ENCODE assay signal across 8 mouse cellular contexts in genomic region chr10:69888399-69888798, GRCm38 (mm10).
DNase-seq lines count a peak whose midpoint lies in the region; ATAC-seq and TF ChIP-seq lines count a peak whose summit lies in the region.

No protein-coding gene starts in this region.

- no peaks in the 10 kb centered on the region for H3K27me3 ChIP-seq in thymus, adult 2 months (ENCODE audit: control insufficient read depth, insufficient read depth, low read length)
- H3K27me3 ChIP-seq in intestine, embryonic 16.5 days (replicated peaks; ENCODE audit: control insufficient read depth, insufficient read depth, low read length), result no peaks in the 10 kb centered on the region
- H3K27me3 ChIP-seq in splenic B cell, adult 2 months (ENCODE audit: control insufficient read depth, insufficient read depth, low read length, poor library complexity, severe bottlenecking), result no peaks in the 10 kb centered on the region; the same call in 1 of the 2 replicates

- H3K9me3 ChIP-seq in intestine, embryonic 16.5 days (ENCODE audit: control insufficient read depth, low read length), result no peaks in the 10 kb centered on the region

- ATAC-seq in intestine, embryonic 16.5 days, result peak; percentile 89

- no peak for TF ChIP-seq POLR2A in thymus, adult 2 months (IDR thresholded peaks at IDR 0.05; ENCODE audit: control insufficient read depth, extremely low read depth, insufficient read depth, low read length, poor library complexity)

- intact Hi-C loops in gastrocnemius, postnatal 14 days (cut with DNase I; ENCODE audit: low total_unique reads), result no loop called here

- no peak overlapping the region for H3K4me3 ChIP-seq in thymus, adult 2 months (ENCODE audit: control insufficient read depth, insufficient read depth, low read length)
- H3K4me3 ChIP-seq in intestine, embryonic 16.5 days (ENCODE audit: low read length), result peak overlapping the region; percentile 22; the same call in 1 of the 2 replicates

- H3K4me2 ChIP-seq in intestine, embryonic 16.5 days (ENCODE audit: low read depth, low read length), result peak overlapping the region; percentile 42

- WGBS in thymus, adult 2 months, result 39% methylated on average over 4 of the region's 4 CpGs
- 15% methylated on average over 4 of the region's 4 CpGs for WGBS in intestine, embryonic 16.5 days

- DNase-seq in thymus, adult 2 months, result peak; percentile 24
- no peak for DNase-seq in thymus, adult 18-20 months
- peak; percentile 77 for DNase-seq in brain, adult 2 months (ENCODE audit: low read depth, low spot score)
- peak; percentile 26 for DNase-seq in gastrocnemius, postnatal 14 days
- peak; percentile 71 to 83 for DNase-seq in lung, adult 18-20 months
- DNase-seq in splenic B cell, adult 2 months (ENCODE audit: low read depth, low spot score), result peak; percentile 20
- no peak for DNase-seq in urinary bladder, adult 2 months (ENCODE audit: low spot score)

- H3K27ac ChIP-seq in thymus, adult 2 months (ENCODE audit: control insufficient read depth, insufficient read depth, low read length), result no peak overlapping the region
- peak overlapping the region; percentile 71 for H3K27ac ChIP-seq in intestine, embryonic 16.5 days (ENCODE audit: low read length)

- no peaks in the 10 kb centered on the region for H3K4me1 ChIP-seq in thymus, adult 2 months (replicated peaks; ENCODE audit: control insufficient read depth, insufficient read depth, low read length)
- no peaks in the 10 kb centered on the region for H3K4me1 ChIP-seq in intestine, embryonic 16.5 days (ENCODE audit: control insufficient read depth, insufficient read depth, low read length)

- TF ChIP-seq CTCF in thymus, adult 2 months (IDR thresholded peaks at IDR 0.05; ENCODE audit: borderline replicate concordance, control insufficient read depth, extremely low read depth, insufficient read depth, low read length, poor library complexity), result no peak

- H3K9ac ChIP-seq in intestine, embryonic 16.5 days (ENCODE audit: low read depth, low read length), result 0 out of 2 replicates have a peak overlapping the region, but pooled peaks have one; percentile 21

- no peaks in the 10 kb centered on the region for H3K36me3 ChIP-seq in thymus, adult 2 months (ENCODE audit: control insufficient read depth, insufficient read depth, low read length)
- no peaks in the 10 kb centered on the region for H3K36me3 ChIP-seq in intestine, embryonic 16.5 days (ENCODE audit: control insufficient read depth, insufficient read depth, low read length)
- no peaks in the 10 kb centered on the region for H3K36me3 ChIP-seq in splenic B cell, adult 2 months (ENCODE audit: control insufficient read depth, insufficient read depth, low read length, poor library complexity, severe bottlenecking)

Comparison
In these comparisons a context has a peak if more than half of its experiments do, and no peak if none do; other contexts are left out.
1. DNase-seq: peak in thymus, adult 2 months (single experiment), brain, adult 2 months (single experiment), gastrocnemius, postnatal 14 days (single experiment), lung, adult 18-20 months (2 of 2) and splenic B cell, adult 2 months (single experiment); none in thymus, adult 18-20 months (0 of 2) and urinary bladder, adult 2 months (single experiment).